Comparison of ENCODE assay signal across 19 mouse cellular contexts in the genomic region with DNA sequence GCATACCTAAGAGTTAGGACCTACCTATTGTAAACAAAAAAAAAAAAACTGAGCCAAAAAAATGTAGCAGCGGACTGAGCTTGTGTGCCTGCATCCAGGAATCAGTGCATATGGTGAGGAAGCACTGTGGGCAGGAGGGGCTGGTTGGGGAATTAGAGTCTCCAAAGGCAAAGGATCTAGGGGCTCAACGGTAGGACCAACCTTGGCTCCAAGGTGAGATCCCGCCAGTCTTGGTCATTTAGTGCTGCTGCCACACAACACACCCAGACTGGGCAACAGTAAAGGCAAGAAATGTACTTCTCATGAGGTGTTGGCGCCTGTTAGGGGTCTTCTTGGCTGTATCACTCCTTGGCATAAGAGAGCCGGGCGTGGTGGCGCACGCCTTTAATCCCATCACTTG. TPM values are rescaled to one million over a fixed set of nuclear protein-coding genes. Genes with fewer than 3 reads are reported as not detected.
DNase-seq lines count a peak whose midpoint lies in the region; ATAC-seq lines count a peak whose summit lies in the region.
"Had no signal": no experiment of that assay in that cellular context is flagged by ENCODE, and none has a peak within 500 bp of the region (broad histone marks: within the 10 kb centered on the region; RNA-seq: fewer than 3 reads in every experiment).

No protein-coding gene starts in this region.

- peak; percentile 81 for DNase-seq in heart, adult 11 months
- DNase-seq in heart, postnatal 10 days: no peak
- DNase-seq in midbrain, embryonic 11.5 days (ENCODE audit: low spot score, missing footprints): peak; percentile 65
- DNase-seq in midbrain, embryonic 14.5 days: no peak
- DNase-seq: adrenal gland, adult 2 months; adrenal gland, adult 8-10 months; adrenal gland, postnatal 10 days; adrenal gland, postnatal 14 days; adrenal gland, postnatal 25 days; adrenal gland, postnatal 36 days; B cell, adult 2 months; cerebellum, adult 11 months; cerebellum, adult 11-12 months; cerebellum, adult 18-20 months had no signal

- no peaks in the 10 kb centered on the region for H3K9me3 ChIP-seq in midbrain, embryonic 11.5 days (ENCODE audit: control insufficient read depth, low read length)
- no peaks in the 10 kb centered on the region for H3K9me3 ChIP-seq in midbrain, embryonic 14.5 days (ENCODE audit: control insufficient read depth, low read length)
- H3K9me3 ChIP-seq: G1E had no signal

- no peak for ATAC-seq in midbrain, embryonic 11.5 days (ENCODE audit: low FRiP score)
- no peak for ATAC-seq in midbrain, embryonic 14.5 days (ENCODE audit: low FRiP score, low TSS enrichment)
- ATAC-seq: activated CD4-positive, CD25-positive, alpha-beta regulatory T cell, adult 4 months; CD4-positive, CD25-positive, alpha-beta regulatory T cell, adult 4 months; Patski had no signal

- H3K4me1 ChIP-seq in midbrain, embryonic 11.5 days (ENCODE audit: control insufficient read depth, insufficient read depth, low read length): no peaks in the 10 kb centered on the region
- no peaks in the 10 kb centered on the region for H3K4me1 ChIP-seq in midbrain, embryonic 14.5 days (ENCODE audit: control insufficient read depth, insufficient read depth, low read length)

- H3K4me2 ChIP-seq in midbrain, embryonic 11.5 days: no peak overlapping the region
- H3K4me2 ChIP-seq in midbrain, embryonic 14.5 days (ENCODE audit: low read length): no peak overlapping the region

- WGBS in midbrain, embryonic 11.5 days: 95% methylated on average over 8 of the region's 8 CpGs
- WGBS in midbrain, embryonic 14.5 days: 96% methylated on average over 8 of the region's 8 CpGs

- no peak overlapping the region for H3K4me3 ChIP-seq in midbrain, embryonic 11.5 days (ENCODE audit: low read depth, low read length)
- H3K4me3 ChIP-seq in midbrain, embryonic 14.5 days (replicated peaks; ENCODE audit: low read depth, low read length): no peak overlapping the region

- no peak overlapping the region for H3K9ac ChIP-seq in midbrain, embryonic 11.5 days (ENCODE audit: low read length)
- no peak overlapping the region for H3K9ac ChIP-seq in midbrain, embryonic 14.5 days (replicated peaks; ENCODE audit: low read length)

- no peak overlapping the region for H3K27ac ChIP-seq in midbrain, embryonic 11.5 days (ENCODE audit: low read depth, low read length)
- no peak overlapping the region for H3K27ac ChIP-seq in midbrain, embryonic 14.5 days (replicated peaks; ENCODE audit: low read depth, low read length)

- no peaks in the 10 kb centered on the region for H3K27me3 ChIP-seq in midbrain, embryonic 11.5 days (ENCODE audit: control insufficient read depth, insufficient read depth, low read length)
- no peaks in the 10 kb centered on the region for H3K27me3 ChIP-seq in midbrain, embryonic 14.5 days (ENCODE audit: control insufficient read depth, insufficient read depth, low read length)
- H3K27me3 ChIP-seq: CH12.LX, Patski had no signal

- intact Hi-C loops in heart, postnatal 10 days (cut with DNase I): loop anchor here (1.0 kb wide), 1 partner anchor 14 kb away; no protein-coding TSS in a partner anchor

- H3K36me3 ChIP-seq in midbrain, embryonic 11.5 days (ENCODE audit: control insufficient read depth, insufficient read depth, low read length): no peaks in the 10 kb centered on the region
- no peaks in the 10 kb centered on the region for H3K36me3 ChIP-seq in midbrain, embryonic 14.5 days (ENCODE audit: control insufficient read depth, insufficient read depth, low read length)
- H3K36me3 ChIP-seq: G1E had no signal

RNA-seq across cellular contexts. Expression of a gene that starts 43.0 kb away (rescaled TPM):
- total RNA-seq in heart, postnatal 10 days (2021): 100 to 1,000 TPM; 140 to 156 TPM
- polyA plus RNA-seq in midbrain, embryonic 11.5 days (2014; fragmentation: Nextera tagmentation; extraction: Ambion mirVana): 27.4 and 28.1 TPM in 2 replicates
- 42.9 TPM in 2 replicates for polyA plus RNA-seq in midbrain, embryonic 14.5 days (2014; fragmentation: Nextera tagmentation; extraction: Ambion mirVana)
- polyA plus RNA-seq: G1E had no signal

Comparison
In these comparisons a context has a peak if more than half of its experiments do, and no peak if none do; other contexts are left out.
1. DNase-seq: peak in heart, adult 11 months (single experiment) and midbrain, embryonic 11.5 days (single experiment); none in heart, postnatal 10 days (0 of 2) and midbrain, embryonic 14.5 days (single experiment).